Mouse (Mus musculus) urinary bladder, adult 2 months (tissue): Measurements from ENCODE around the gene Abhd14b. TPM values are rescaled to one million over a fixed set of nuclear protein-coding genes. Genes with fewer than 3 reads are reported as not detected.

Source experiments
- DNase-seq: peaks from one replicate; pipeline ENCODE4 v3.0.0; 2022; ENCODE audit warnings: low spot score
- polyA plus RNA-seq: library from polyadenylated mRNA; depleted of rRNA; stranded (reverse); fragments of >200 nt; gene quantifications from 2 replicates; pipeline ENCODE4 v1.2.3, GENCODE M21; 2012; rRNA removed

The Abhd14b gene
- 69.6 and 84.4 TPM in 2 replicates for polyA plus RNA-seq

GRCm38 (mm10) chr9:106447348-106447747 lies at the start of gene Abhd14b, which contains the start of gene Abhd14a:
TSS of gene Abhd14b (plus strand) at chr9:106447459.
TSS of gene Abhd14a (minus strand) at chr9:106447678.
- peak; percentile 85 for DNase-seq

GRCm38 (mm10) chr9:106397733-106398132 lies 49.5 kb upstream of the Abhd14b start:
- DNase-seq = no peak

GRCm38 (mm10) chr9:106398667-106399311 lies 48.5 kb upstream of the Abhd14b start:
- DNase-seq = no peak

- no peak for DNase-seq
Measured at GRCm38 (mm10) chr9:106399808-106400207, 47.5 kb upstream of the Abhd14b start.

GRCm38 (mm10) chr9:106402149-106402548 lies 45.1 kb upstream of the Abhd14b start:
- no peak for DNase-seq

- no peak for DNase-seq
Measured at GRCm38 (mm10) chr9:106402607-106403375, 44.5 kb upstream of the Abhd14b start.

- DNase-seq = no peak
Measured at GRCm38 (mm10) chr9:106405275-106405674, 42.0 kb upstream of the Abhd14b start.

- no peak for DNase-seq
Measured at GRCm38 (mm10) chr9:106406443-106407078, 40.7 kb upstream of the Abhd14b start.

GRCm38 (mm10) chr9:106409096-106409495 lies 38.2 kb upstream of the Abhd14b start:
- no peak for DNase-seq

- no peak for DNase-seq
Measured at GRCm38 (mm10) chr9:106410086-106410650, 37.1 kb upstream of the Abhd14b start.

- no peak for DNase-seq
Measured at GRCm38 (mm10) chr9:106411091-106411594, 36.1 kb upstream of the Abhd14b start.

GRCm38 (mm10) chr9:106411729-106412128 lies 35.5 kb upstream of the Abhd14b start:
- no peak for DNase-seq

GRCm38 (mm10) chr9:106412210-106412609 lies 35.0 kb upstream of the Abhd14b start:
- no peak for DNase-seq

- no peak for DNase-seq
Measured at GRCm38 (mm10) chr9:106413606-106414005, 33.7 kb upstream of the Abhd14b start.

GRCm38 (mm10) chr9:106416826-106417225 lies 30.4 kb upstream of the Abhd14b start:
- DNase-seq = no peak

- peak; percentile 54 for DNase-seq
Measured at GRCm38 (mm10) chr9:106417841-106418625, 29.2 kb upstream of the Abhd14b start.

- no peak for DNase-seq
Measured at GRCm38 (mm10) chr9:106420608-106421007, 26.7 kb upstream of the Abhd14b start.

- no peak for DNase-seq
Measured at GRCm38 (mm10) chr9:106421033-106421864, 26.0 kb upstream of the Abhd14b start.

- DNase-seq = peak; percentile 50
Measured at GRCm38 (mm10) chr9:106421865-106422160, 25.4 kb upstream of the Abhd14b start.

- DNase-seq = no peak
Measured at GRCm38 (mm10) chr9:106428719-106429220, 18.5 kb upstream of the Abhd14b start.
